Mouse (Mus musculus): ENCODE data around the gene Serpina3m. TPM values are rescaled to one million over a fixed set of nuclear protein-coding genes. Genes with fewer than 3 reads are reported as not detected.

The Serpina3m gene
- polyA plus RNA-seq, 1 experiment from 2014 or later, result not detected

DNA sequence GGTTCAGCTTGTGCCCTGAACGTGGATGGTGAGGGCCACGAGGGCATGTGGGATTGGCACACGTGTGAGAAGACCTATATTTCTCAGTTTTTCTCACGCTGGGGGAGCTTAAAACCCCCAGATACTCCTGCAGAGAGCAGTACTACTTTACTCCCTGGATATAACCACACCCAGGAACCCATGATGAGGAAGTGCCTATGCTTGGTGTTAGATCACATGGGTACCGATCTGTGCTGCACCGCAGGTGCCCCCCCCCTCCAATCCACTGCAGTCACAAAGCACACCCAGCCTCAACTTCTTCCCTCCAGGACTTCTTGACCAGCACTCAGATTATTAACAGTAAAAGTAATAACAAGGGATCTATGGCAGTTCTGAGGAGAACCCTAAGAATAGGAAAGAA lies 74.2 kb downstream of the Serpina3m start:
- Histone ChIP-seq H3K27me3 (ENCODE audit: low read depth, poor library complexity, severe bottlenecking) (no peaks in the 10 kb centered on the region), H3K27ac (no peak overlapping the region), H3K4me1 (peaks cover 6% of the 10 kb centered on the region), H3K4me3 (no peak overlapping the region), H3K36me3 (no peaks in the 10 kb centered on the region), H3K9me3 (replicated peaks) (no peaks in the 10 kb centered on the region)
- DNase-seq (ENCODE audit: low spot score), result no peak
- 85% methylated on average over 6 of the region's 6 CpGs for WGBS

GRCm38 (mm10) chr12:104414576-104414975 lies 76.3 kb downstream of the Serpina3m start:
- DNase-seq (ENCODE audit: low spot score), result no peak
- 72% methylated on average over 2 of the region's 2 CpGs for WGBS
- Histone ChIP-seq H3K4me3 (no peak overlapping the region), H3K4me1 (peaks cover 16% of the 10 kb centered on the region), H3K27ac (no peak overlapping the region), H3K36me3 (no peaks in the 10 kb centered on the region), H3K27me3 (ENCODE audit: low read depth, poor library complexity, severe bottlenecking) (no peaks in the 10 kb centered on the region), H3K9me3 (replicated peaks) (no peaks in the 10 kb centered on the region)

DNA sequence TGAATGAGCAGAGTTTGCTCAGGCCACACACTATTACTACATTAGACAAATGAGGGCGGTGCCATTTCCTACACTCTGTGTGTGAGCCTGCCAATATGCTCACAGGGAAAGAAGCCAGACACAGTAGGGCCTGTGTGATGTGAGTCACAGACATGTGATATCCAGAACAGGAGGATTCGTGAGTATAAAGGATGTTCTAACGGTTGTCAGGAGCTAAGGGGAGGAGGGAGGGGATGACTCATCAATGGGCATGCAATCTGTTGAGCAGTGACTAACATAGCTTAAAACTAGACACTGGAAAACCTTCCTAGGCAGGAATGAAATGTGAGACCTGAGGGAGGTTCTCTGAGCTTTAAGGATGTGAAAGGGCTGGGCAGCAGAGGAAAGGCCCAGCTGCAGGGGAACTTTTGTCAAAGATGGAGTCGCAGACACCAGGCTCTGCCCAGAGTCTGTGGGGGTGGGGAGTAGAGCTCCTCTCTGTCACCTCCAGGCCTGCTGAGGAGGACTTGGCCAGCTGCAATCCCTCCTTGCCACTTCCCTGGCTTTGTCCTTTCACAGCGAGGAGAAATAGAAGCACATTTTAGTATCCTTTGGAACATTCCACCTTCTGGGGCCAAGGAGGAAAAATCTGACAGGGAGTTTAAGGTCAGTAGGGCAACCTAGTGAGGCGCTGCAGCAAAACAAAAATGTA lies 77.5 kb downstream of the Serpina3m start:
- H3K27me3 ChIP-seq (ENCODE audit: low read depth, poor library complexity, severe bottlenecking), result no peaks in the 10 kb centered on the region
- no peak for DNase-seq (ENCODE audit: low spot score)
- H3K4me3 ChIP-seq, result no peak overlapping the region
- H3K27ac ChIP-seq, result 0 out of 2 replicates have a peak overlapping the region, but pooled peaks have one; percentile 30
- no peaks in the 10 kb centered on the region for H3K36me3 ChIP-seq
- H3K9me3 ChIP-seq (replicated peaks), result no peaks in the 10 kb centered on the region
- H3K4me1 ChIP-seq, result peaks cover 16% of the 10 kb centered on the region
- whole genome bisulfite sequencing, result 71% methylated on average over 6 of the region's 6 CpGs

GRCm38 (mm10) chr12:104418340-104419135 lies 80.3 kb downstream of the Serpina3m start:
- Histone ChIP-seq H3K27ac (no peak overlapping the region), H3K27me3 (ENCODE audit: low read depth, poor library complexity, severe bottlenecking) (no peaks in the 10 kb centered on the region), H3K36me3 (no peaks in the 10 kb centered on the region), H3K4me1 (peaks cover 16% of the 10 kb centered on the region), H3K4me3 (peak overlapping the region; percentile 38), H3K9me3 (replicated peaks) (no peaks in the 10 kb centered on the region)
- WGBS, result 21% methylated on average over 17 of the region's 17 CpGs
- DNase-seq (ENCODE audit: low spot score), result peak; percentile 93

- H3K9me3 ChIP-seq (replicated peaks), result no peaks in the 10 kb centered on the region
- WGBS, result 12% methylated on average over 2 of the region's 2 CpGs
- DNase-seq (ENCODE audit: low spot score), result peak; percentile 51
Measured at GRCm38 (mm10) chr12:104419136-104419462, 80.8 kb downstream of the Serpina3m start.

GRCm38 (mm10) chr12:104422615-104423392 lies 84.5 kb downstream of the Serpina3m start:
- H3K36me3 ChIP-seq, result no peaks in the 10 kb centered on the region
- H3K4me3 ChIP-seq, result no peak overlapping the region
- peaks cover 9% of the 10 kb centered on the region for H3K4me1 ChIP-seq
- no peaks in the 10 kb centered on the region for H3K9me3 ChIP-seq (replicated peaks)
- no peak overlapping the region for H3K27ac ChIP-seq
- WGBS, result 88% methylated on average over 11 of the region's 11 CpGs
- H3K27me3 ChIP-seq (ENCODE audit: low read depth, poor library complexity, severe bottlenecking), result no peaks in the 10 kb centered on the region
- no peak for DNase-seq (ENCODE audit: low spot score)

More at GRCm38 (mm10) chr12:104419136-104419462, 80.8 kb downstream of the Serpina3m start:
- Histone ChIP-seq H3K36me3 (no peaks in the 10 kb centered on the region), H3K4me1 (peaks cover 16% of the 10 kb centered on the region), H3K27me3 (ENCODE audit: low read depth, poor library complexity, severe bottlenecking) (no peaks in the 10 kb centered on the region), H3K27ac (no peak overlapping the region), H3K4me3 (no peak overlapping the region)

GRCm38 (mm10) chr12:104425591-104425990 lies 87.3 kb downstream of the Serpina3m start:
- no peak overlapping the region for H3K27ac ChIP-seq
- H3K4me3 ChIP-seq, result no peak overlapping the region
- 82% methylated on average over 3 of the region's 3 CpGs for WGBS
- H3K27me3 ChIP-seq (ENCODE audit: low read depth, poor library complexity, severe bottlenecking), result no peaks in the 10 kb centered on the region
- no peaks in the 10 kb centered on the region for H3K9me3 ChIP-seq (replicated peaks)
- no peak for DNase-seq (ENCODE audit: low spot score)
- no peaks in the 10 kb centered on the region for H3K36me3 ChIP-seq
- H3K4me1 ChIP-seq, result no peaks in the 10 kb centered on the region

DNA sequence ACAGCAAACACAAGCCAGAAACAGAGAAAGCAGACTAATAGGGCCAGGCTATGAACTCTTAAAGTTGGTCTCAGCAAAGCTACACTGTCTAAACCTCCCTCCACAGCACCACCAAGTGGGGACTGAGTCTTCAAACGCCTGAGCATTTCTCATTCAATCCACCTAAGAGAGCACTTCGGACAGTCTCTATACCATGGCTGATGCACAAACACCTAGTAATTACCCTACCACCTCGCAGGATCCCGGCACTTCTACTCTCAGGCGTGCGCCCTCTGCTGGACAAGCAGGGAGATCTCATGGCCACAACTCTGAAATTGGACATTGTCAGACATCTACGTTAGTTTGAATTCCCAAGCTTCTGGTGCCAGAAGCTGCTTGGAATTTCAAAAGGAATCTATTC lies 88.6 kb downstream of the Serpina3m start:
- DNase-seq (ENCODE audit: low spot score), result peak; percentile 81
- Histone ChIP-seq H3K9me3 (replicated peaks) (no peaks in the 10 kb centered on the region), H3K27ac (no peak overlapping the region), H3K4me3 (no peak overlapping the region), H3K36me3 (no peaks in the 10 kb centered on the region), H3K27me3 (ENCODE audit: low read depth, poor library complexity, severe bottlenecking) (no peaks in the 10 kb centered on the region), H3K4me1 (0 out of 2 replicates have a peak, but pooled peaks cover 5% of the 10 kb centered on the region)
- 10% methylated on average over 7 of the region's 7 CpGs for whole genome bisulfite sequencing

DNA sequence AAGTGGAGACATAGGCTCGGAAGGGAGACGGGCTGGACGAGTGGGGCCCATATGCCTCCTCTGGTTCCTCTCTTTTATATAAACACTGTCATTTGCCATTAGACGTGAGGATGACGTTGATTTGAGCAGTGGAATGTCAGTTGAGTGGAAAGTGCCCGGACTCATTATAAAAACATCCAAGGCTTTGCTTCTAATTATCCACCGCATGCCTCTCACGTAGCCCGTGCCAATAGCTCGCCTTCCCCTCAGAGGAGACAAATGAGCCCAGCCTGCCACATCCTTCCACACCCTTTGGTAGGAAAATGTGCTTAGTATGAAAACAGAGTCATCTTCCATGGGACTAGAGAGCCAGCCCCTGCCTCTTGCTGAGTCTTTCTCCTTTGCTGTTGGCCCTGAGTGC lies 93.1 kb downstream of the Serpina3m start:
- DNase-seq (ENCODE audit: low spot score), result no peak
- H3K27ac ChIP-seq, result no peak overlapping the region
- WGBS, result 71% methylated on average over 10 of the region's 10 CpGs
- peaks cover 17% of the 10 kb centered on the region; the same call in 1 of the 2 replicates for H3K4me1 ChIP-seq
- H3K4me3 ChIP-seq, result no peak overlapping the region
- H3K36me3 ChIP-seq, result no peaks in the 10 kb centered on the region
- H3K9me3 ChIP-seq (replicated peaks), result no peaks in the 10 kb centered on the region
- H3K27me3 ChIP-seq (ENCODE audit: low read depth, poor library complexity, severe bottlenecking), result no peaks in the 10 kb centered on the region

DNA sequence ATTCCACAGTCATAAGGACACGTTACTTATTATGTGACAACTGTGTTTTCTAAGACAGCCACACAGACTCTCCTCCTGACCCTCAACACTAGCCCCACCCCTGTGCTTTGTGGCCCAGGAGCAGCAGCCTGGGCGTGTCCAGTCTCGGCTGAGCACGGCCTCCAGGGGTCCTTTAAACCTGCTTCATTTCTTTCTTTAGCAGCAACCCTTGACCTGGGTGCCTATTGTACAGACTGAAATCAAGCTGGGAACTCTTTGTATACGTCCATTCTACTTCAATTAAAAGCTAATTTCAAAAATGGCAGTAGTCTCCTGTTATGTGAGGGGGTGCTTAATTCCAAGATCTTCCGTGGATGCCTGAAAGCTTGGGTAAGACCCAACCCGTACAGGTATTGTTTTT lies 94.9 kb downstream of the Serpina3m start:
- no peak for DNase-seq (ENCODE audit: low spot score)
- Histone ChIP-seq H3K9me3 (replicated peaks) (no peaks in the 10 kb centered on the region), H3K27ac (no peak overlapping the region), H3K27me3 (ENCODE audit: low read depth, poor library complexity, severe bottlenecking) (peaks cover 3% of the 10 kb centered on the region; the same call in 1 of the 2 replicates), H3K4me3 (no peak overlapping the region), H3K36me3 (no peaks in the 10 kb centered on the region), H3K4me1 (peaks cover 17% of the 10 kb centered on the region; the same call in 1 of the 2 replicates)
- WGBS, result 60% methylated on average over 7 of the region's 7 CpGs

DNA sequence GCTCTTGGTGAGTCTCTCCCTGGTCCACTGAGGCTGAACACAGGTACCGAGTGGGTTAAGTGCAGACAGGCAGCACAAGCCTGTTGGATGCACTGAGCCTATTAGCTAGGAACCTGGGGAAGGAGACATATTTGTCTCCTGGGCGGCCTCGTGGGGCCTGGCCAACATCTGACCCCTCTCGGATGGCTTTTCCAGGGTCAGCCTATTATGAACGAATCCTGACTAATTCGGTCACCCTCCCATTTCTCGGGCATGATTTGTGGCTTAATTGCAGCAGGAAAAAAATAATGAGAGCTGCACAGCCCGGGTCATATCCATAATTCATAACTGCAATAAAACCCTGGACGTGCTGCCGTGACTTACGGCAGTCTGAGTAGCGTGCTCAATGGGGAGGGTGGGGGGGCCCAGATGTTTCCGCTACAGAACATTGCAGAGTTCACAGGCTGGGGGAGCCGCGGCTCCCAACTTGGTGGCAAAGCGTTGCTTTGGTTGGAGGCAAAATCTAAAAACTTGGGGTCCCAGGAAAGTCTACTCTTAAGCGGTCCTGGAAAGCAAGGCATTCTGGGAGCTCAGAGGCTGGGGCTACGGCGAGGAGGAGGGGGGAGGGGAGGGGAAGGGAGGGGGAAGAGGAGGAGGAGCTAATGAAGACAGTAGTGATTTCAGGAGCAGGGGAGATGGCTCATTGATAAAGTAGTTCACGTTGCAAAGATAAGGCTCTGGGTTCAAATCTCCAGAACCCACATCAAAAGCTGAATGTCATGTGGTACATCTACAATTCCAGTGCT lies 95.9 kb downstream of the Serpina3m start:
- Histone ChIP-seq H3K36me3 (no peaks in the 10 kb centered on the region), H3K9me3 (replicated peaks) (no peaks in the 10 kb centered on the region), H3K4me3 (no peak overlapping the region), H3K27me3 (ENCODE audit: low read depth, poor library complexity, severe bottlenecking) (peaks cover 12% of the 10 kb centered on the region; the same call in 1 of the 2 replicates), H3K4me1 (peaks cover 17% of the 10 kb centered on the region; the same call in 1 of the 2 replicates), H3K27ac (peak overlapping the region; percentile 32; the same call in 1 of the 2 replicates)
- 65% methylated on average over 20 of the region's 20 CpGs for WGBS
- DNase-seq (ENCODE audit: low spot score), result peak; percentile 53

DNA sequence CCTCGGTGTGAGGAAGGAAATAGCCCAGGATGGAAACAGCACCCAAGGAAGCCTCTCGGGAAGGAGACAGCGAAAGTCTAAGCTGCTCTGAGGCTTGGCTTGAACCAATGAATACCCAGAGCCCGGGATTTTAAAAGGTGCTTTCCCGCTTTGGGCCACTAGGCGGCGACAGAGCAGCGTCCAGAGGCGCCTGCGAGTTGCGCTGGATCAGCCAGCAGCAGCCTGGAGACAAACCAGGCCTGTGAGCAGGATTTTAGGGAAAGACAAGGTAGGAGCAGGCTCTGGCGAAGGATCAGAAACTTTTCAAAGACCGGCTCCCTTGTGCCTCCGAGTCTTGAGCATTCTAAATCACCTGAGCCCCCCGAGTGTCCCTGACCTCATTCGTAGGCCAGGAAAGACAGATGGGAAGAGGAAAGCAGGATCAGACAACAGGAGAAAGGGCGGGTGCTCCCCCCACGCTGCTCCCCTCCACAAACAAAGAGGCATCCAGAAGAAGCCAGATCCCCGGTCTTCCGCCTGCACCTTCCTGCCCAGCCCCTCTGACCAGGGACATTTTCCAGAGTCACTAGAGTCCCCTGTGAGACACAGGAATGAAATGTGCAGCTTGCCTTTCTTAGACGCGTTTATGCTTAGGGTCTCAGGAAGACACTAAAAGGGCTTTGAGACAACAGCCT lies 101.9 kb downstream of the Serpina3m start:
- Histone ChIP-seq H3K9me3 (replicated peaks) (no peaks in the 10 kb centered on the region), H3K27me3 (ENCODE audit: low read depth, poor library complexity, severe bottlenecking) (peaks cover 28% of the 10 kb centered on the region; the same call in 1 of the 2 replicates), H3K4me3 (no peak overlapping the region), H3K4me1 (peaks cover 11% of the 10 kb centered on the region), H3K27ac (peak overlapping the region; percentile 84), H3K36me3 (no peaks in the 10 kb centered on the region)
- peak; percentile 97 for DNase-seq (ENCODE audit: low spot score)
- WGBS, result 9% methylated on average over 22 of the region's 22 CpGs
